Comparison of ENCODE assay signal across 9 mouse cellular contexts in genomic region chr7:28925317-28925716, GRCm38 (mm10). TPM values are rescaled to one million over a fixed set of nuclear protein-coding genes. Genes with fewer than 3 reads are reported as not detected.
DNase-seq lines count a peak whose midpoint lies in the region; ATAC-seq and TF ChIP-seq lines count a peak whose summit lies in the region.
"Had no signal": no experiment of that assay in that cellular context is flagged by ENCODE, and none has a peak within 500 bp of the region (broad histone marks: within the 10 kb centered on the region; RNA-seq: fewer than 3 reads in every experiment).

No protein-coding gene starts in this region.

- H3K4me2 ChIP-seq in midbrain, embryonic 13.5 days (replicated peaks): no peak overlapping the region
- H3K4me2 ChIP-seq in lung, embryonic 14.5 days: 0 out of 2 replicates have a peak overlapping the region, but pooled peaks have one; percentile 13

- TF ChIP-seq CTCF in lung, embryonic 14.5 days (IDR thresholded peaks at IDR 0.05; ENCODE audit: low read depth): no peak

- H3K27me3 ChIP-seq in midbrain, embryonic 10.5 days (ENCODE audit: low read depth, poor library complexity, severe bottlenecking): no peaks in the 10 kb centered on the region
- no peaks in the 10 kb centered on the region for H3K27me3 ChIP-seq in midbrain, embryonic 13.5 days
- no peaks in the 10 kb centered on the region for H3K27me3 ChIP-seq in lung, embryonic 14.5 days (ENCODE audit: insufficient read depth, low read length)

- 62% methylated on average over 9 of the region's 9 CpGs for WGBS in midbrain, embryonic 10.5 days
- 53% methylated on average over 9 of the region's 9 CpGs for WGBS in midbrain, embryonic 13.5 days
- 15% methylated on average over 9 of the region's 9 CpGs for whole genome bisulfite sequencing in lung, embryonic 14.5 days

- no peak for DNase-seq in midbrain, embryonic 10.5 days (ENCODE audit: low spot score)
- peak; percentile 68 for DNase-seq in gastrocnemius, postnatal 10 days
- DNase-seq in kidney, adult 18-20 months: peak; percentile 86
- DNase-seq in lung, embryonic 14.5 days: peak; percentile 77
- DNase-seq in testis, postnatal 14 days (ENCODE audit: low spot score): peak; percentile 53
- DNase-seq in cerebellum, adult 11 months: no peak

- H3K9me3 ChIP-seq in midbrain, embryonic 10.5 days (replicated peaks): no peaks in the 10 kb centered on the region
- H3K9me3 ChIP-seq in midbrain, embryonic 13.5 days: no peaks in the 10 kb centered on the region
- no peaks in the 10 kb centered on the region for H3K9me3 ChIP-seq in lung, embryonic 14.5 days (ENCODE audit: low read depth, low read length)
- H3K9me3 ChIP-seq: G1E had no signal

- peak overlapping the region; percentile 60 for H3K27ac ChIP-seq in midbrain, embryonic 10.5 days (replicated peaks)
- no peak overlapping the region; the same call in 1 of the 2 replicates for H3K27ac ChIP-seq in midbrain, embryonic 13.5 days
- H3K27ac ChIP-seq in lung, embryonic 14.5 days (ENCODE audit: low read depth): peak overlapping the region; percentile 92

- H3K4me1 ChIP-seq in midbrain, embryonic 10.5 days: peaks cover 49% of the 10 kb centered on the region
- peaks cover 46% of the 10 kb centered on the region for H3K4me1 ChIP-seq in midbrain, embryonic 13.5 days (replicated peaks)
- peaks cover 39% of the 10 kb centered on the region for H3K4me1 ChIP-seq in lung, embryonic 14.5 days (ENCODE audit: insufficient read depth)

- H3K36me3 ChIP-seq in midbrain, embryonic 10.5 days: peaks cover 48% of the 10 kb centered on the region
- peaks cover 6% of the 10 kb centered on the region; the same call in 1 of the 2 replicates for H3K36me3 ChIP-seq in midbrain, embryonic 13.5 days
- peaks cover 10% of the 10 kb centered on the region; the same call in 1 of the 2 replicates for H3K36me3 ChIP-seq in lung, embryonic 14.5 days (ENCODE audit: insufficient read depth)

- ATAC-seq in midbrain, embryonic 13.5 days: no peak
- peak; percentile 78 for ATAC-seq in lung, embryonic 14.5 days (ENCODE audit: insufficient read depth)
- no peak for ATAC-seq in frontal cortex, adult (ENCODE audit: low TSS enrichment)

- H3K9ac ChIP-seq in midbrain, embryonic 13.5 days (replicated peaks): no peak overlapping the region
- H3K9ac ChIP-seq in lung, embryonic 14.5 days: peak overlapping the region; percentile 5; the same call in 1 of the 2 replicates

- no peak overlapping the region for H3K4me3 ChIP-seq in midbrain, embryonic 10.5 days
- H3K4me3 ChIP-seq in midbrain, embryonic 13.5 days (replicated peaks): no peak overlapping the region
- no peak overlapping the region for H3K4me3 ChIP-seq in lung, embryonic 14.5 days (ENCODE audit: low read depth, low read length)

RNA-seq across cellular contexts. Expression of gene Actn4, which starts 36.8 kb away (rescaled TPM):
- 236 and 239 TPM in 2 replicates for polyA plus RNA-seq in midbrain, embryonic 10.5 days (2016; fragmentation: Nextera tagmentation; extraction: Ambion mirVana)
- 120 and 132 TPM in 2 replicates for polyA plus RNA-seq in midbrain, embryonic 13.5 days (2015; fragmentation: Nextera tagmentation; extraction: Ambion mirVana)
- total RNA-seq in gastrocnemius, postnatal 10 days (2021): 100 to 1,000 TPM in 1 of 2 experiments, 10 to 100 TPM in 1; 90.2 to 120 TPM
- polyA plus RNA-seq in lung, embryonic 14.5 days (2014; fragmentation: Nextera tagmentation; extraction: Ambion mirVana): 266 and 270 TPM in 2 replicates

RNA-seq across cellular contexts. Expression of gene Capn12, which starts 44.1 kb away (rescaled TPM):
- 0.15 and 0.31 TPM in 2 replicates for polyA plus RNA-seq in midbrain, embryonic 10.5 days (2016; fragmentation: Nextera tagmentation; extraction: Ambion mirVana)
- 0.62 and 0.70 TPM in 2 replicates for polyA plus RNA-seq in midbrain, embryonic 13.5 days (2015; fragmentation: Nextera tagmentation; extraction: Ambion mirVana)
- under 1 TPM; 0.23 to 0.27 TPM for total RNA-seq in gastrocnemius, postnatal 10 days (2021)
- 0.42 and 0.61 TPM in 2 replicates for polyA plus RNA-seq in lung, embryonic 14.5 days (2014; fragmentation: Nextera tagmentation; extraction: Ambion mirVana)

RNA-seq across cellular contexts. Expression of gene Eif3k, which starts 56.3 kb away (rescaled TPM):
- polyA plus RNA-seq in midbrain, embryonic 10.5 days (2016; fragmentation: Nextera tagmentation; extraction: Ambion mirVana): 402 and 429 TPM in 2 replicates
- polyA plus RNA-seq in midbrain, embryonic 13.5 days (2015; fragmentation: Nextera tagmentation; extraction: Ambion mirVana): 318 and 323 TPM in 2 replicates
- 100 to 1,000 TPM; 169 to 174 TPM for total RNA-seq in gastrocnemius, postnatal 10 days (2021)
- polyA plus RNA-seq in lung, embryonic 14.5 days (2014; fragmentation: Nextera tagmentation; extraction: Ambion mirVana): 392 and 398 TPM in 2 replicates

RNA-seq across cellular contexts. Expression of gene Map4k1, which starts 56.5 kb away (rescaled TPM):
- 7.9 and 11.4 TPM in 2 replicates for polyA plus RNA-seq in midbrain, embryonic 10.5 days (2016; fragmentation: Nextera tagmentation; extraction: Ambion mirVana)
- polyA plus RNA-seq in midbrain, embryonic 13.5 days (2015; fragmentation: Nextera tagmentation; extraction: Ambion mirVana): 4.5 and 5.0 TPM in 2 replicates
- total RNA-seq in gastrocnemius, postnatal 10 days (2021): under 1 TPM; 0.66 to 0.93 TPM
- 8.5 and 10.7 TPM in 2 replicates for polyA plus RNA-seq in lung, embryonic 14.5 days (2014; fragmentation: Nextera tagmentation; extraction: Ambion mirVana)

Comparison
In these comparisons a context has a peak if more than half of its experiments do, and no peak if none do; other contexts are left out.
1. DNase-seq: peak in gastrocnemius, postnatal 10 days (single experiment), kidney, adult 18-20 months (single experiment), lung, embryonic 14.5 days (single experiment) and testis, postnatal 14 days (single experiment); none in midbrain, embryonic 10.5 days (single experiment) and cerebellum, adult 11 months (single experiment).